Mouse (Mus musculus) adrenal gland, postnatal 25 days (tissue): ENCODE results near the gene Cd180. TPM values are rescaled to one million over a fixed set of nuclear protein-coding genes. Genes with fewer than 3 reads are reported as not detected.

Experiments
- DNase-seq: peaks from one replicate; pipeline ENCODE4 v3.0.0; 2021; ENCODE audit warnings: mixed read lengths
- total RNA-seq: library from RNA; stranded (reverse); gene quantifications from 2 replicates; pipeline ENCODE4 v1.2.3, GENCODE M21; 2021

Gene Cd180
- total RNA-seq, 1 experiment from 2014 or later = 1.6 TPM

DNA sequence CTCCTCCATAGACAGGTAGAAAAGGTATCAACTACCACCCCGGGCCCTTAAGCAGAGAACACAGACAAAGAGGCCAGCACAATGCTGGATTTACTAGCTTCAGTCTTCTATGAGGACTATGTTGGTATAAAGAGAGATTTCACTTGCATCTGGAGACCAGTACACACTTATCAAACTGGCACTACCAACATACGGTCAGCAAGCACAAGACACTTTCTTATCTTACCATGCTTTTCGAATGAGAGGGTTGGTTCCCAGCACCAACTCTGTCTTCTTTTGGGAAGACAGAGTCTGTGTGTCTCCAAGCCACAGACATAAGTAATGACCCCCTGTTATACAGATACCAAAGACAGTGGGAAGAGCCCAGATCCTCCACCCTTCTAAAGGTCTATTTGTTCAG, 85.5 kb downstream of the Cd180 start:
- no peak for DNase-seq

DNA sequence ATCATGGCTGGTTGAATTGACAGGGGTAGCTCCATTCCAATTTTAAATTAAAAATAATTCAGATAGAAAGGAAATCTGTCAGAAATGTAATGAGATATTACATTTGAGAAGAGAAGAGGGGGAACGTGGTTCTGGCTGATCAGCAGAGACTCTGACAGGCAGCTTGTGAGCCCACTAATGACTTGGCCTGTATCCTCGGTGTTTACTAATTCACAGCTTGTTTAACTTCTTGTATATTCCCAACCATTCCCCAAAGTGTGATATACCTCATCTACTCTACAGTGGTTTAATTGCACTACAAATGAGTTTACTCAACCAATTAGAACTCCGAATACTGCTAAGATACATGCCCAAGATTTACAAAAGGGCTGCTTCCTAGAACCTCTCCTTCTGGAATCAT, 85.9 kb downstream of the Cd180 start:
- no peak for DNase-seq

GRCm38 (mm10) chr13:102783531-102784310, 90.4 kb downstream of the Cd180 start:
- no peak for DNase-seq

DNA sequence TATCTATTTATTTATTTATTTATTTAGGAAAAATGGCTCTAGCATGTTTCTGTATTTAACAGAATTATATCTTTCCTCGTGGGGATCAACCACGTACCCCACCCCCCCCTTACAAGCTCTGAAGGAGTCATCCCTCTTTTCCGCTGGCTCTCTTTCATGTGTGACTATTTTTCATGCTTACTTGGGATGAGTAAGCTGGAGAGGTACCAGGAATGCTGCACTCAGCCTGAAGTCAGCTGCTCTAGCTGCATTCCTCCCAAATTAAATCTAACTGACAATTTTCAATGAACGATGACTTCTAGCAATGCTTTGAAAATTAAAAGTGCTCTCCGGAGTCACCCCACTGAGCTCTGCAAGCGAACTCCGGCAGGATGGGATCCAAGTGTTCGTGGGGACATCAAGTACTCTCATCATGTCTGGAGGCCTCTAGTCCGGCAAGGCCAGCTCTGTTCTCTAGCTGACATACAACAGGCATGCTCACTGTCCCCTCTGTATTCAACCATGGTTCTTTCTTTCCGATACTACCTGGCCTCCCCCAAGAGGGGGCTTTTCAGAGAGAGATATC, 93.4 kb downstream of the Cd180 start:
- DNase-seq = no peak
